Mouse (Mus musculus) thymus, postnatal 36 days (tissue): ENCODE measurements around the gene Vangl2.
A peak's percentile ranks its signal among the peaks of the same experiment; 100 is the strongest.
"Not testable (repeated sequence)": the region's sequence is repeated elsewhere in the genome, so short reads cannot be mapped to it uniquely, and the experiment has no call there.

ENCODE experiments used
- DNase-seq, 2 experiments: peaks; one replicate each; pipeline ENCODE4 v3.0.0; 2022; ENCODE audit warnings: mixed read lengths in 2 of 2

Gene Vangl2

DNA sequence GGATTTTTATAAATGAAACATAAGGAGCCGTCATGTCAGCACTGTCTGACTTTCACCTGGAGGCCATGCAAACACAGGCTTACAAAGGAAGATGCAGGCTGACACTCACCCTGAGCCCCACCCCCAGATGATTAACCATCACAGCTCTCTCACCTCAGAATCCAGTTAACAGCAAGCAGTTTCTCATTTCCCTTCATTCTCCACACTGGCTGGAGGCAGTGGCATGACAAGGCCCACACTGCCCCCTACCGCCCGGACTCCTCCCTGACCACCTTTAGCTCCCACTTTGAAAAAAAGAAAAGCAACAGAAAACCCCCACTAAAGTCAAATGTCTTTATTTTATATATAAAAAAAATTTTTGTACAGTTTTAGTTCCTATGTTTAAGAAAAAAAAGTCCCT, 27.6 kb downstream of the Vangl2 start:
- peak; percentile 86 to 88 for DNase-seq

DNA sequence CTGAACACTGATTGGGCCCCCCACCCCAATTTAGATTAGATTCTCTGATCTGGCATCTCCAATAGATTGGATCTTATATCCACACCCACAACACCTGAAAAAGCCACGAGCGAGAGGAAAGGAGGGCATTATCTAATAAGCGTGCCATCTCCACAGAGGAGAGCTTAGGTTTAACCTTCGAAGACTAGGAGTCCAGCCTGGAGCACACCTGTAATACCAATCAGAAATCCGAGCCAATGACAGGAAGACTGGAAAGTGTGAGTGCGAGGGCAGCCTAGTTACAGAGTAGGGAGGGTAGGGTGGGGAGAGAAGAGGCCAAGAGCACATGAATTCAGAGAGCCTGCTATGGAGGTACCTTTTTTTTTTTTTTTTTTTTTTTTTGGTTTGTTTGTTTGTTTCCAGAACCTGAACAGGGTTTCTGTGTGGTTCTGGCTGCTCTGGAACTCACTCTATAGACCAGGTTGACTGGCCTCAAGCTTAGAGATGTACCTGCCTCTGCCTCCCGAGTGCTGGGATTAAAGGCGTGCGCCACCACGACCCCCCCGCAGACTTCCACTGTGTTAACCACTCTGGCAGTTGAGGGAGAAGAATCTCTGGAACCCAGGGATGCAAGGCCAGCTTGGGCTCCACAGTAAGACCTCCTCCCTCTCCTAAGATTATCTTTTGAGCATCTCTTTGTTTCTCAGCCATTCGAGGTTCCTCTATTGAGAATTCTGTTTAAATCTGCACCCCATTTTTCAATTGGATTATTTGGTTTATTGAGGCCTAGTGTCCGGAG, 29.2 kb downstream of the Vangl2 start:
- no peak for DNase-seq

DNA sequence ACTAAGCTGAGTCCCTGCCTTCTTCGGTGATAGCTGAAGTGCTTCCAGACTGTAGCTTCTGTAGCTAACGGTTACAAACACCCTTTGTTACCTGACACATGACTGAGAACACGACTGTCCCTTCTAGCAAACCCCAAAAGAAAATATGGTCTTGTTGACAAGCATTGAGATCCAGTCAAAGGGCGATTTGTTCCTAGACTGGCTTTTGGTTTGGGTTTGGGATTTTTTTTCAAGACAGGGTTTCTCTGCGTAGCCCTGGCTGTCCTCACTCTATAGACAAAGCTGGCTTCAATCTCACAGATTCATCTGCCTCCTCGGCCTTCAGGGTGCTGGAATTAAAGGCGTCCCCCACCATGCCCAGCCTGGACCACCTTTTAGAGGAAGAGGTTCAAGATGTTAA, 31.5 kb downstream of the Vangl2 start:
- no peak for DNase-seq

DNA sequence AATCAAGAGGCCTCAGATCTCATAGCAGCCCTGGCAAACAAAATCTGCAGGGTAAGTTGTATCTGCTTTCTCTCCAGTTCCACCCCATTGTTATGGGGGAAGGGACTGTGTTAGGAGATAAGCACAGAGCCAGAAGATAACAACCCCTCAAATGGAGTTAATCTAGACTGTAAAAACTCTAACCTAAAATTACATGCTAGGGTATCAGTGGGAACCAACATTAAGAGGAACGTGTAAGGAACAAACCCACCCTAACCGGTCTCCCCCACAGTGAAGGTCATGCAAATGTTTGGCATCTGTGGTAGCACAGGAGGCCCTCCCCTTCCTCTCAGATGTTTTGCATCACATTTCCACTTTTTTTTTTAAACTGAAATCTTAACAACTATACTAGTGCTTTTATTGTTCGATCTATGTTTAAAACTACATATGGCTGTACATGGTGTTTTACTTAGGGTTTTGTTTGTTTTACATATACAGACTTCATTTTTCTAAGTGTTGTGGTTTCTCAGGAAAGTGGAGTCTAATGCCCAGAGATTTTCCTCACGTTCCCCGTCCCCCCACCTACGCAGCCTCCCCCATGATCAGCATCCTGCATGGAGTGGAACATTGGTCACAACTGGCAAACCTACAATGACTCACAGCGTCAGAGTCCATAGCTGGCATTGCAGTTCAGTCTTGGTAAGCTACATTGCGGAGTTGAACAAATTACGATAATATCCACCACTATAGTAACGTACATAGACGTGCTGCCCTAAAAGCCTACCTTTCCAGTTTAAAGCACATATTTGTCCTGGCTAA, 33.1 kb downstream of the Vangl2 start:
- no peak for DNase-seq

DNA sequence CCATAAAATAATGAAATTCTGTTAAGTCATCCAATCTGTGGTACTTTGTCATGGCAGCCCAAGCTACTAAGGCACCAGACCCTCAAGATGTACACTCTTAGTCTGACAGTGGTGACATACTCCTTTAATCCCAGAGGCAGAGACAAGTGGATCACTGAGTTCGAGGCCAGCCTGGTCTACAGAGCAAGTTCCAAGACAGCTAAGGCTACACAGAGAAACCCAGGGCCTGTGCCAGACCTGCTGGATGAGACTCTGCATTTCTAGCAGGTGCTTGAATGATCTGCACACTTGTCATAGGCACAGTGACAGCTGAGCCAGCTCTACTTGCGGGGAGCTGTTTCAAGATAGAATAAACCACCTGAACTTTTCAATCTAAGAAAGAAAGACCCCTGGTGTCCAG, 33.7 kb downstream of the Vangl2 start:
- DNase-seq: no peak

DNA sequence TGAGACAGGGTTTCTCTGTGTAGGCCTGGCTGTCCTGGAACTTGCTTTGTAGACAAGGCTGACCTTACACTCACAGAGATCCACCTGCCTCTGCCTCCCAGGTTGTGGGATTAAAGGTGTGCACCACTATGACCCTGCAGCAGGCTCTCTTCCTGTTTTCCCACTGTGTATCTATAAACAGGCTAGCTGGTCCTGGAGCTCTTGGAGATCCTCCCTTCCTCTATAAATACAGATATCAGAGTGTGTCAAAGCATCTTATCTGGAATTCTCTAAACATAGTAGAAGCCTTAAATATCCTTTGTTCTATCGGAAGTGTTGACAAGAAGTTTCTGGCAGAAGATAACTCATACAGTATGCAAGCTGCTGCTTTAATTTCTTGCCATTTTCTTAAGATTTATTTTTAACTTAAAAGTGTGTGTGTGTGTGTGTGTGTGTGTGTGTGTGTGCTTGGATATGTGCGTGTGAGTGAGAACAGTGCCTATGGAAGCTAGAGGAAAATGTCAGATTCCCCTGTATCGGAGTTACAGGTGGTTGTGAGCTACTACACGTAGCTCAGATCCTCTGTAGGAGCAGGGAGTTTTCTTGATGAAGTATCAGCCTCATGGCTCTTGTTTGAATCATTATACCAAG, 35.2 kb downstream of the Vangl2 start:
- DNase-seq: no peak

DNA sequence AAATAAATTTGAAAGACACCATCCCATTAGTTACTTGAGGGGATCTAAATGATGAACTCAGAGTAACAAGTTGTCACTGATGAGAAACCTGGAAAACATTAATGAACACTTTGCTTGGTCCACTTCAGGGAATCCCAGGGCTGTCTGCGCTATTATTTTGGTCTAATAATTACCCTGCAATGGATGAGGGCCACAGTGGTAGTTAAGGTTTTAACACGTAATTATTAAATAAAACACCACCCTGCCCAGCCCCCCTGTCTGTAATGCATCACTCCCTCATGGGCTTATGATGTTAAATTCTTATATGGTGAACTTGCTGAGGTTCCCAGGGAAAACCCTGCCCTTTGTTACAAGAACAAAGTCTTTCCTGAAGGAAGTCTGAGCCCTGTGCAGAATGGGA, 36.4 kb downstream of the Vangl2 start:
- no peak for DNase-seq

DNA sequence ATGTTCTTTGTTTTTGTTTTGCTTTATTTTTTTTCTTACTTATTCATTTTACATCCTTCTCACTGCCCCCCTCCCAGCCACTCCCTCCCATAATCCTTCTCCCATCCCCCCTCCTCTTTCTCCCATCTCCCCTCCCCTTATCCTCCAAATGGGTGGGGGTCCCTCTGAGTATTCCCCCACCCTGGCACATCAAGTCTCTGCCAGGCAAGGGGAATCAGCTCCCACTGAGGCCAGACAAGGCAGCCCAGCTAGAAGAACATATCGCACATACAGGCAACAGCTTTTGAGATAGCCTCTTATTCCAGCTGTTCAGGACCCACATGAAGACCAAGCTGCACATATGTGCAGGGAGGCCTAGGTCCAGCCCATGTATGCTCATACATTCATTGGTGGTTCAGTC, 44.1 kb downstream of the Vangl2 start:
- DNase-seq: no peak

DNA sequence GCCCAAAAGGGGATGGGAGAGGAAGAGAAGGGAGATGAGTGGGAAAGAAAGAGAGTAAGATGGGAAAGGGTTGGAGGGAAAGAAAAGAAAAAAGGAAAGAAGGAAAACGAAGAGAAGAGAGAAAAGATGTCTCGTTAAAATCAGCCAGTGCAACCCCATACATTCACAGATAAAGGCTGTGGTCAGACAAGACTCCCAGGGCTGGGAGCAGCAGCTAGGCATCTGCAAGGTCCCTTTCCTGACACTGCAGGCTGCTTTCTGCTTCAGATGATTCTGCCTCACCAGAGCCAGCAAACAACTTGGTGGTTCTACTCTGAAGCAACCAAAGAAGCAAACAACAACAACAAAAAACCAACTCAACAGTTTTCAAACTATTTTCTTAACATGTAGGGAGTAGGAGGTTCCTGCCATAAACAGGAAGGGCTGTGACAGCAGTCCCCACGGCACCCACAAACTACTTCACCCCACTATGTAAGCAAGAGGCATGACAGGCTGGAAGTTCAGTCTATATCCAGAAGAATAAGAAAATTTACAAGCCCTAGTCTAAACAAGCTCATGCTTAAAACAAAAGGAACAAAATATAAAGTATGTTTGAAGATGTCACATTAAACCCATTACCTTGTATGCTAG, 44.8 kb downstream of the Vangl2 start:
- DNase-seq: no peak

DNA sequence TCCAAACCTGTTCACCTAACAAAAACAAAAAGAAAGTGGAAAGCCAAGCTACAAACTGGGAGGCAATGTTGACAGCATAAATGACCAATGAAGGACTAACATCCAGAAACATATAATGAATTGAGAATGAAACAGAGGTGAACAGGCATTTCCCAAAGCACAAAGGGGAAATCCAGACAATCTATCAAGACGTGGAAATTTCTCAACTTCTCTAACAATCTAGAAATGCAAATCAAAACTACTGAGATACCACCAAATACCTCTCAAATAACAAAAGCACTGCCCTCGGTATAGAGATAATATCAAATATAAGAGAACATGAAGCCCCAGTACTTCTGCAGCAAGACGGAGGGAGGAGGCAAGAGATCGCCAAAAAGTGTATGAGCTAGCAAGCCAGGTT, 45.5 kb downstream of the Vangl2 start:
- no peak for DNase-seq

DNA sequence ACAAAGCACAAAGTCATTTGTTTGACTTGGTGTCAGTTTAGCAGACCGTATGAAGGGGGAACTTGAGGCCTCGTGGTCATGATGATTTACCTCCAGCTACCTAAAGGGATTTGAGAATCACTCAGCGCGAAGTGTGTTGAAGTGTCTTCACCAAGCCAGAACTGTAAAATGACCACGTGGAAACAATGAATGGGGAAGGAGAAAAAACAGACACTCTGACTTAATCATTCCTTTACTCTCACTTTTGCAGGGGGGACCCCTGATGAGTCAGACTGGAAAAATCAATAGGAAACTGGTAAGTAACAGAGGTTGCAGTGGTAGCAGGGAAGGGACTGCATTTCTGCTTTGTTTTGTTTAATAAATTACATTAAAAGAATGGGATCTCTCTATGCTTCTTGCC, 46.1 kb downstream of the Vangl2 start:
- no peak for DNase-seq

DNA sequence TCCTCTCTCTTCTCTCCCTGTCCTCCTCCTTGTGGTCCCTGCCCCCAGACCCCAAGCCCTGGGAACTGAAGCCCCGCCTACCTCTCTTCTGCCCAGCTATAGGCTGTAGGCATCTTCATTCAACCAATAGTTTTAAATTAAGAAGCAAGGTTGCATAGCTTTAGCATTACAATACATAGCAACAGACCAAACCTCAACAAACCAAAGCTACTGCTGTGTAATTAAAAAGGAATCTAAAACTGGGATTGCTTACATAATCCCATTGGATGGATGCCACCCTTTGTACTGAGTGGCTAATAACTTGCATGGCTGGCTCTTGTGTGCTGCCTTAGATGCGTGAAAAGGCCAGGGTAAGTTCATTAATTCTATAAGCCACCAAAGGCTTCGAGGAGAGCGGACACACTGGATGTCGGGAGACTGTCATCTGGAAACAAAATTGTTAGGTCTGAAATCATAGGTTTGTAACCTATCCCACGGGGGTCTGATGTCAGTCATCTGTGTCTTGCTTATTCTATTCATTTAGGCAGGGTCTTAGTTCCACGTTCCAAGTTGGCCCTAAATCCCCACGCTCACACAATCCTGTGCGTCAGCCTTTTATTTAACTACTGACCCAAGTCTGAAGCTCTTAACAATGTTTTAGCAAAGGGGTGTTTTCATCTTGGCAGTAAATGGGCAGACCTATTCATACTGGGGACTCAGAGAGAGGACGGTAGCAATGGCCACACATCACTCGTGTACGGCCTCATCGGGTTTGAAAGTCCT, 48.1 kb downstream of the Vangl2 start:
- DNase-seq: no peak

DNA sequence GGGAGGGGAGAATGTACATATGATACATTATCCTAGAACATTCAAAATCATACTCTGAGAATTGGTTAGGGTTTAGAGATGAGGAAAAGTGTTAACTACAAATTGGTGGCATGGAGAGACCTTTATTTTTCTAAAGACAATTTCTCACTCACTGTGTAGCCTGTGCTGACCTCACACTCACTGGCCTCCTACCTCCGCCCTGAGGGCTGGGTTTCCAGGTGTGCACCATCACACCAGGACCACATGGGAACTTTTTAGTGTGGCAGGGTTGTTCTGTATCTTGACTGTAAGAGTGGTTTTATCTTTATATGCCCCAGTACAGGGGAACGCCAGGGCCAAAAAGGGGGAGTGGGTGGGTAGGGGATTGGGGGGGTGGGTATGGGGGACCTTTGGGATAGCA, 50.4 kb downstream of the Vangl2 start:
- no peak for DNase-seq

DNA sequence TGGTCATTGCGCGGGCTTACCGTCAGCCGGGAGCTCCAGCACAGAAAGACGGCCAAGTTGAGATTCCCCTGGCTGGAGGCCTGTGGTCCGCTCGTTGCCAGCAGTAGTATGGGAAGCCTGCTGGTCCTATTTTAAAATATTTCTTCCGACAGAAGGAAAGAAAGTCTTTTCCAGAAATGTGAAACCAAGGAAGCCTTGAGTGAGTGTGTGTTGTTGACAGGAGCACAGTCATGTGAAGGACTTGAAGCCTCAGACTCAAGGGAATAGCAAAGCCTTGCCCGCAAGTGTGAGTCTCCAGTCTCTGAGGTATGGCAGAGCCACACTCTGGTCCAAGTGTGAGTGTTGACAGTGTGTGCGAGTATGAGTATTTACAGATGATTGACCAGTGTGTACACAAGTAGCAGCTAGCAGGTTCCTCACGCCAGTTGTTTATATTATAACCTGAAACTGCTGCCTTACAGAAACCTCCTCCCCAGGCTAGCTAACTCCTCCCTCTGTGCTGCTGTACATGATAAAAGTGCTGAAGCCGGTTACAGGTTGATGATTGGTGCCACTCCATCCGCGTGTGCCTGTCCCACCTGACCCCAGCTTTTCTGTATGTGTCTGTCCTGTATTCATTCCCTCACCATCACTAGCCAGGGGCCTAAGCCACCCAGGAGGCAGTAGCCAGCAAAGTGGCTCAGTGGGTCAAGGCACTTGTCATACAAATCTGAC, 51.3 kb downstream of the Vangl2 start:
- DNase-seq: no peak

DNA sequence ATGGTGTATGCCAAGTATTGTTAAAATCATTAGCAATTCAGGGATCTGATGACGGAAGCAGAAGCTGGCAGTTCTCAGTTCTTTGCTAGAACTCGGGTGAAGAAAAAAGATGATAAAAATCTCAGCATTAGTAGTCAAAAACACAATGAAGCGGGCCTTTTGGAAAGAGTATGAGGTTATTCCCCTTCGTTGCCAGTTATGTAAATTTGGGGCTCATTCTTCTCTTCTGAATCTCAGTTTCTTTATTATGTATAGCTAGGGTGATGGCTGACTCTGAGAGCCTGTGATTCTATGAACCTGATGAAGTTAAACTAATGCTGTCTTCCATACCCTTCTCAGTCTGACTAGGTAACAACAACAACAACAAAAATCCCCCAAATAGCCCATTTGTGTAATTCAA, 52.4 kb downstream of the Vangl2 start:
- DNase-seq: no peak

DNA sequence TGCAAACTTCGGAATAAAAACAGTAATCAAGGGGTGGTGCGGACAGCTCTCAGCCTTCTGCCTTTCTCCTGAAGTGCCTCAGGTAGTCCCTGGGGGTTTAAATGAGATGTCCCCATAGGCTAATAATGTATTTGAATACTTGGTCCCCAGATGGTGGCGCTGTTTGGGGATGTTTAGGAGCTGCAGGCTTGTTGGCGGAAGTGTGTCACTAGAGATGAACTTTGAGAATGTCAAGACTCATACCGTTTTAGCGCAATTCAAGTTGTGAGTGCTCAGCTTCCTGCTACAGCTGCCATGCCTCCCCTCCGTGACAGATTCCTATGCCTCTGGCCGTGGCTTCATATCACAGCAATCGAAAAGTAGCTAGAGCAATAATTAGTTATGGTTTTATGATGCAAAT, 52.9 kb downstream of the Vangl2 start:
- DNase-seq: no peak

DNA sequence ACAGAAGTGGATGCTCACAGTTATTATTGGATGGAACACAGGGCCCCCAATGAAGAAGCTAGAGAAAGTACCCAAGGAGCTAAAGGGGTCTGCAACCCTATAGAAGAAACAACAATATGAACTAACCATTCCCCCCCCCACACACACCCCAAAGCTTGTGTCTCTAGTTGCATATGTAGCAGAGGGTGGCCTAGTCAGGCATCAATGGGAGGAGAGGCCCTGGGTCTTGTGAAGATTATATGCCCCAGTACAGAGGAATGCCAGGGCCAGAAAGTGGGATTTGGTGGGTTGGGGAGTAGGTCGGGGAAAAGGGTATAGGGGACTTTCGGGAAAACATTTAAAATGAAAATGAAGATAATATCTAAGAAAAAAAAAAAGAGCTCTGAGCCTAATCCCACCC, 53.9 kb downstream of the Vangl2 start:
- DNase-seq: not testable (repeated sequence)

DNA sequence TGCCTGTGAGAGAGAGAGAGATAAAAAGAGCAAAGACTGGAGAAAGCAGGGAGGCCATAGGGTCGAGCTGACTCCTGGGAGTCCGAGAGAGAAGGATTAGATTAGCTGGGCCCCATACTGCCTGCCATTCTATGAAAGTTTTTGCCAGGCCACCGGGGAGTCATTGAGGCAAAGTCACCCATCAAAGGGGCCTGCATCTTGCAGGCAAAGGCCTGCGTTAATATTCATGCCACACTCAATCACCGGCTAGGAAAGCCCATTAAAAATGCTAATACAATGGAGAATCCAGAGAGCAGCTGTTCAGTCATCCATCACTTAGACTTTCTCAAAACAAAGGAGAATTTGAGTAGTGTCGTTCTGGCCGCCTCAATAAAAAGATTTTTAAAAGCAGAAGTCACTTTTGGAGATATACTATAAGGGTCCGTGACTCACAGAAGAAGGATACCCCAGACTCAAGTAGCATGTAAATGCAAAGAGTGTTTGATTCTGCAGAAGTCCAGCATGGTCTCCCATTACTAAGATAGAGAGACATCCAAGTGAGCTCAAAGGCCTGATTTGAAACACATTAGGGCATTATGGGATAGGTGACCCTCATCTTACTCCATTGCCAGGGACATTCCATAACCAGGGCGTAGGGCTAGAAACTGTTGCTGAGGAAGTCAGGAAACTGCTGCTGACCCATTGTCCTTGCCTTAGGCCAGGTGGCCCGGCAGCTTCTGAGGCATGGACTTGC, 57.2 kb downstream of the Vangl2 start:
- no peak for DNase-seq

DNA sequence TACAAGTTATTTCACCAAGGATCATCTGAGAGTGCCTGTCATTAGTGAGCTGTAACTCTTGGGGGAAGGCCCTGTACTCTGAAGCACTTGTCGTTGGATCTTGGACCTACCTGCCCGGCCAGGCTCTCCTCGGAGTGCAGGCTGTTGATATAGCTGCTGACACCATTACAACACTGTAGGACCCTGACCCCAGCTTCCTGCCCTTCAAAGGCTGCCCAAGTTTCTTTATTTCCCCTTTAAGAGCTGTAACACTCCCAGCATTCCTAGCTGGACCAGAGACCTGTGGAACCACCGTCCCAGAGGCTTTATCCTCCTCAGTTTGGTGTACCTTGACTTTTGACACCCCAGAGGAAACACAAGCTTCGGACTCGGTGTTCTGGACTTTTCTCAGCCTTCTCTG, 59.0 kb downstream of the Vangl2 start:
- no peak for DNase-seq

DNA sequence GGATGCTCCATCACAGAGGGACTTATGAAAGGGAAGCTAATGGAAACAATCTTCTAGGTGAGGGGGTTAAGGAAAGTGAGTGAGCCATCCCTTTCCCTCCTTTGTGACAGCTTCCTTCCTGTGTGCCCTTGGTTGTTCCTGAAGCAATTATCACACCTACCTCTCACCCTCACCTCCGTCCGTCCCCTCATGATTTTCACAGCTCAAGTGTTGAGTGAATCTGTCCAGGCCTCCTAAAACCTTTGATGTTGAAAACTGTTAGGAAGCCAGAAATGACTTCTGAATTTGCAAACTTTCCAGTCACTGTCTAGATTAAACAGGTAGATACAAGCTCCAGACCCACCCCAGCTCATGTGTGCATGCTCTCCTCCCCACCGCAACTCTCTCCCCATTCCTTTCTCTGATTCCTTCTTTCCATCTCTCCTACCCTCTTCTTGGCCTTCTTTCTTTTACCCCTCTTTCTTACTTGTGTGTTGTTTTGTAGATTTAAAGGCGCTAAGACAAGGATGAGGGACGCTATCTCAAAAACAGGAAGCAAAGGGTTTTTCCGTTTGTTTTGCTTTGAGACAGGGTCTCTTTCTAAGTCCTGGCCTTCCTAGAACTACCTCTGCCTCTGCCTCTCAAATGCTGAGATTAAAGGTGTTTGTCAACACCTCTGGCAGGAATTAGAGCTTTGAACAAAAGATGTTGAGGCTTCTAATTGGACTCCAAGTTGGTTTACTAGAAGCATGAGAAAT, 62.0 kb downstream of the Vangl2 start:
- DNase-seq: peak in 1 of 2 experiments; percentile 19

DNA sequence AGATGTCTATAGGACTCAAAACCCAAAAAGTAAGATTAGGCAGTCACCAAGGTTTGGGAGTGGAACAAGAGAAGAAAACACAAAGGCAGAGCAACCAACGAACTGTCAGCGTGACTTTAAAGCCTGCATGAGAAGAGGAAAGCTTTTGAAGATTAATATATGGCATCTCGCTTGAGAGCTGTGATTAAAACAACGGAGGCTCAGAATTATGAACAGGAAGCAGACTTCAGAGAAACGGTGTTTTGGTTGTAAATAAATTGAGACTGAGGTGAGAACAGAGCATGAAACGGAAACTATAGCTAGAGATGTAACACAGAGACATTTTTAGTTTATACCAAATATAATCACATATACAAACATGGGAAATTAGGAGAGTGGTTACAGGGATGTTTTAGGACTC, 64.6 kb downstream of the Vangl2 start:
- DNase-seq: no peak
